Mouse (Mus musculus) hindbrain, embryonic 15.5 days (tissue): ENCODE results near the gene Olfr714. TPM values are rescaled to one million over a fixed set of nuclear protein-coding genes. Genes with fewer than 3 reads are reported as not detected.
"Not testable (repeated sequence)": the region's sequence is repeated elsewhere in the genome, so short reads cannot be mapped to it uniquely, and the experiment has no call there.

Experiments
- ATAC-seq: fragments of 200-750 bp; cut with Nextera tagmentation; 2 replicates; pipeline ENCODE4 v1.8.0; 2017; ENCODE audit warnings: low read depth, moderate number of reproducible peaks, moderate TSS enrichment; ENCODE audit not compliant: low FRiP score
- H3K27ac ChIP-seq: fragments of 300-500 bp; sonication (generic); replicated peaks from 2 replicates; pipeline ENCODE4 v1.5.1; 2015; ENCODE audit warnings: mild to moderate bottlenecking, inconsistent platforms
- H3K27me3 ChIP-seq: fragments of 300-500 bp; sonication (generic); 2 replicates; pipeline ENCODE4 v1.6.1; 2015; ENCODE audit warnings: control low read depth, inconsistent platforms
- H3K36me3 ChIP-seq: fragments of 300-500 bp; sonication (generic); 2 replicates; pipeline ENCODE4 v1.6.1; 2015; ENCODE audit warnings: control low read depth, inconsistent platforms
- H3K4me1 ChIP-seq: fragments of 300-500 bp; sonication (generic); replicated peaks from 2 replicates; pipeline ENCODE4 v1.6.1; 2015; ENCODE audit warnings: control low read depth, inconsistent platforms
- H3K4me2 ChIP-seq: fragments of 300-500 bp; sonication (generic); 2 replicates; pipeline ENCODE4 v1.6.1; 2015; ENCODE audit warnings: moderate library complexity, mild to moderate bottlenecking, inconsistent platforms
- H3K4me3 ChIP-seq: fragments of 300-500 bp; sonication (generic); 2 replicates; pipeline ENCODE4 v1.5.1; 2015; ENCODE audit warnings: mild to moderate bottlenecking, inconsistent platforms
- H3K9ac ChIP-seq: fragments of 300-500 bp; sonication (generic); 2 replicates; pipeline ENCODE4 v1.6.1; 2015; ENCODE audit warnings: inconsistent platforms
- H3K9me3 ChIP-seq: fragments of 300-500 bp; sonication (generic); 2 replicates; pipeline ENCODE4 v1.6.1; 2016; ENCODE audit warnings: control low read depth, inconsistent platforms
- WGBS: fragments of 180-500 bp; shearing (Covaris S2); methylation state at CpG from one replicate; pipeline ENCODE4 v1.1.7; 2015; 5-methylcytosine and 5-hydroxymethylcytosine counted together
- polyA plus RNA-seq: library from polyadenylated mRNA; unstranded; fragments of >200 nt; fragmentation: Nextera tagmentation; extraction: Ambion mirVana; gene quantifications from 2 replicates; pipeline ENCODE4 v1.2.1, GENCODE M21; 2015

The Olfr714 gene
- not detected in 2 replicates for polyA plus RNA-seq

GRCm38 (mm10) chr7:107070681-107071080 lies at the start of gene Olfr714:
TSS of gene Olfr714 (plus strand) at chr7:107070981.
- Histone ChIP-seq H3K4me2 (no peak within 1 kb of the TSS), H3K9ac (no peak within 1 kb of the TSS), H3K4me1 (no peaks in the 10 kb centered on the region), H3K36me3 (no peaks in the 10 kb centered on the region), H3K9me3 (no peaks in the 10 kb centered on the region), H3K27me3 (no peaks in the 10 kb centered on the region), H3K4me3 (no peak within 1 kb of the TSS), H3K27ac (no peak within 1 kb of the TSS)
- no peak for ATAC-seq
- WGBS = 91% methylated on average over 2 of the region's 2 CpGs

- H3K4me2 ChIP-seq = no peak within 1 kb of the TSS
- H3K27me3 ChIP-seq = no peaks in the 10 kb centered on the region
- H3K9ac ChIP-seq = no peak within 1 kb of the TSS
- 89% methylated on average over 1 of the region's 1 CpGs for WGBS
- H3K36me3 ChIP-seq = no peaks in the 10 kb centered on the region
- H3K9me3 ChIP-seq = no peaks in the 10 kb centered on the region
- H3K4me1 ChIP-seq = no peaks in the 10 kb centered on the region
- ATAC-seq = no peak
- no peak within 1 kb of the TSS for H3K27ac ChIP-seq
- H3K4me3 ChIP-seq = no peak within 1 kb of the TSS
Observed at GRCm38 (mm10) chr7:107030874-107031273, 39.9 kb upstream of the Olfr714 start, which contains the start of gene Olfr713. TSS of gene Olfr713 (plus strand) at chr7:107031174.

- no peak overlapping the region for H3K27ac ChIP-seq
- H3K36me3 ChIP-seq = no peaks in the 10 kb centered on the region
- H3K4me1 ChIP-seq = no peaks in the 10 kb centered on the region
- no peaks in the 10 kb centered on the region for H3K9me3 ChIP-seq
- H3K4me2 ChIP-seq = no peak overlapping the region
- 80% methylated on average over 2 of the region's 2 CpGs for WGBS
- H3K4me3 ChIP-seq = no peak overlapping the region
- no peak overlapping the region for H3K9ac ChIP-seq
- ATAC-seq = no peak
- no peaks in the 10 kb centered on the region for H3K27me3 ChIP-seq
Observed at GRCm38 (mm10) chr7:107039934-107040563, 30.7 kb upstream of the Olfr714 start.

- ATAC-seq = no peak
- Histone ChIP-seq H3K27me3 (no peaks in the 10 kb centered on the region), H3K9me3 (no peaks in the 10 kb centered on the region), H3K4me2 (no peak overlapping the region), H3K4me1 (no peaks in the 10 kb centered on the region), H3K4me3 (no peak overlapping the region), H3K36me3 (no peaks in the 10 kb centered on the region), H3K27ac (no peak overlapping the region), H3K9ac (no peak overlapping the region)
- WGBS = 88% methylated on average over 3 of the region's 3 CpGs
Observed at GRCm38 (mm10) chr7:107043136-107043535, 27.6 kb upstream of the Olfr714 start.

GRCm38 (mm10) chr7:107044407-107044806 lies 26.4 kb upstream of the Olfr714 start:
- H3K9me3 ChIP-seq = no peaks in the 10 kb centered on the region
- H3K4me1 ChIP-seq = no peaks in the 10 kb centered on the region
- 87% methylated on average over 1 of the region's 1 CpGs for WGBS
- no peaks in the 10 kb centered on the region for H3K27me3 ChIP-seq
- no peak overlapping the region for H3K4me3 ChIP-seq
- no peak overlapping the region for H3K27ac ChIP-seq
- no peak overlapping the region for H3K4me2 ChIP-seq
- H3K36me3 ChIP-seq = no peaks in the 10 kb centered on the region
- no peak overlapping the region for H3K9ac ChIP-seq
- no peak for ATAC-seq

GRCm38 (mm10) chr7:107045833-107046232 lies 24.9 kb upstream of the Olfr714 start:
- no peaks in the 10 kb centered on the region for H3K27me3 ChIP-seq
- H3K4me3 ChIP-seq = no peak overlapping the region
- H3K4me1 ChIP-seq = no peaks in the 10 kb centered on the region
- ATAC-seq = peak; percentile 63
- WGBS = 5% methylated on average over 5 of the region's 5 CpGs
- no peaks in the 10 kb centered on the region for H3K36me3 ChIP-seq
- no peak overlapping the region for H3K27ac ChIP-seq
- H3K9me3 ChIP-seq = no peaks in the 10 kb centered on the region
- H3K4me2 ChIP-seq = no peak overlapping the region
- H3K9ac ChIP-seq = no peak overlapping the region

- H3K36me3 ChIP-seq = no peaks in the 10 kb centered on the region
- H3K4me3 ChIP-seq = no peak overlapping the region
- no peaks in the 10 kb centered on the region for H3K4me1 ChIP-seq
- no peak overlapping the region for H3K9ac ChIP-seq
- H3K9me3 ChIP-seq = no peaks in the 10 kb centered on the region
- WGBS = 34% methylated on average over 3 of the region's 3 CpGs
- ATAC-seq = no peak
- no peak overlapping the region for H3K4me2 ChIP-seq
- H3K27me3 ChIP-seq = no peaks in the 10 kb centered on the region
- H3K27ac ChIP-seq = no peak overlapping the region
Observed at GRCm38 (mm10) chr7:107047578-107047977, 23.2 kb upstream of the Olfr714 start.

GRCm38 (mm10) chr7:107092920-107093319 lies 22.1 kb downstream of the Olfr714 start, which contains the start of gene Olfr17:
TSS of gene Olfr17 (plus strand) at chr7:107093220.
- Histone ChIP-seq H3K4me2 (no peak within 1 kb of the TSS), H3K9ac (no peak within 1 kb of the TSS), H3K27me3 (no peaks in the 10 kb centered on the region), H3K4me1 (no peaks in the 10 kb centered on the region), H3K27ac (no peak within 1 kb of the TSS), H3K4me3 (no peak within 1 kb of the TSS), H3K9me3 (no peaks in the 10 kb centered on the region), H3K36me3 (no peaks in the 10 kb centered on the region)
- no peak for ATAC-seq
- WGBS = 70% methylated on average over 1 of the region's 1 CpGs

- WGBS = 89% methylated on average over 2 of the region's 2 CpGs
- H3K4me2 ChIP-seq, H3K4me1 ChIP-seq, H3K4me3 ChIP-seq, H3K27ac ChIP-seq, H3K27me3 ChIP-seq, H3K9me3 ChIP-seq, H3K36me3 ChIP-seq, ATAC-seq, H3K9ac ChIP-seq: not testable (repeated sequence)
Observed at GRCm38 (mm10) chr7:107110269-107110668, 39.5 kb downstream of the Olfr714 start, which contains the start of gene Olfr715b. TSS of gene Olfr715b (minus strand) at chr7:107110369.

Other genes starting within 250 kb of the Olfr714 start
- gene Olfr702, start 237.1 kb upstream of the Olfr714 start, polyA plus RNA-seq = not detected in 2 replicates
- not detected in 2 replicates for gene Olfr703, start 227.6 kb upstream of the Olfr714 start, polyA plus RNA-seq
- gene Olfr704, start 207.8 kb upstream of the Olfr714 start, polyA plus RNA-seq = not detected in 2 replicates
- not detected in 2 replicates for gene Olfr705, start 194.1 kb upstream of the Olfr714 start, polyA plus RNA-seq
- gene Olfr706, start 182.8 kb upstream of the Olfr714 start, polyA plus RNA-seq = not detected in 2 replicates
- not detected in 2 replicates for gene Olfr707, start 169.7 kb upstream of the Olfr714 start, polyA plus RNA-seq
- gene Olfr1532-ps1, start 163.0 kb upstream of the Olfr714 start, polyA plus RNA-seq = not detected in 2 replicates
- not detected in 2 replicates for gene Olfr709-ps1, start 138.8 kb upstream of the Olfr714 start, polyA plus RNA-seq
- not detected in 2 replicates for gene Olfr710, start 122.7 kb upstream of the Olfr714 start, polyA plus RNA-seq
- gene Olfr6, start 107.0 kb upstream of the Olfr714 start, polyA plus RNA-seq = not detected in 2 replicates
- not detected in 2 replicates for gene Olfr711, start 95.5 kb upstream of the Olfr714 start, polyA plus RNA-seq
- not detected in 2 replicates for gene Olfr2, start 64.9 kb upstream of the Olfr714 start, polyA plus RNA-seq
- gene Olfr713, start 39.8 kb upstream of the Olfr714 start, polyA plus RNA-seq = not detected in 2 replicates
- not detected in 2 replicates for gene Olfr17, start 22.2 kb downstream of the Olfr714 start, polyA plus RNA-seq
- not detected in 2 replicates for gene Olfr715b, start 39.4 kb downstream of the Olfr714 start, polyA plus RNA-seq
- gene Olfr715, start 60.1 kb downstream of the Olfr714 start, polyA plus RNA-seq = not detected in 2 replicates
- not detected in 2 replicates for gene Olfr716, start 67.3 kb downstream of the Olfr714 start, polyA plus RNA-seq
- not detected in 2 replicates for gene Nlrp14, start 96.0 kb downstream of the Olfr714 start, polyA plus RNA-seq
- gene Rbmxl2, start 138.5 kb downstream of the Olfr714 start, polyA plus RNA-seq = not detected in 2 replicates